Mouse (Mus musculus): ENCODE results near the gene Ubxn10.

The Ubxn10 gene

GRCm38 (mm10) chr4:138737031-138737430 lies at the start of gene Ubxn10:
Ubxn10 (minus strand) TSS chr4:138737167.
- DNase-seq (ENCODE audit: extremely low spot score, low read depth, low spot score) = no peak

GRCm38 (mm10) chr4:138786141-138786540 lies 49.2 kb upstream of the Ubxn10 start:
- DNase-seq (ENCODE audit: extremely low spot score, low read depth, low spot score) = no peak

- no peak for DNase-seq (ENCODE audit: extremely low spot score, low read depth, low spot score)
These were observed 48.8 kb upstream of the Ubxn10 start for GRCm38 (mm10) chr4:138785721-138786120.

GRCm38 (mm10) chr4:138782098-138782497 lies 45.1 kb upstream of the Ubxn10 start:
- no peak for DNase-seq (ENCODE audit: extremely low spot score, low read depth, low spot score)

GRCm38 (mm10) chr4:138780300-138780699 lies 43.3 kb upstream of the Ubxn10 start:
- no peak for DNase-seq (ENCODE audit: extremely low spot score, low read depth, low spot score)

- no peak for DNase-seq (ENCODE audit: extremely low spot score, low read depth, low spot score)
These were observed 40.7 kb upstream of the Ubxn10 start for GRCm38 (mm10) chr4:138777417-138778407.

GRCm38 (mm10) chr4:138775435-138775834 lies 38.5 kb upstream of the Ubxn10 start, which contains the start of gene Pla2g2d:
Pla2g2d (plus strand) TSS chr4:138775735.
- DNase-seq (ENCODE audit: extremely low spot score, low read depth, low spot score) = no peak

- no peak for DNase-seq (ENCODE audit: extremely low spot score, low read depth, low spot score)
These were observed 35.4 kb upstream of the Ubxn10 start for GRCm38 (mm10) chr4:138772386-138772785.

GRCm38 (mm10) chr4:138771970-138772369 lies 35.0 kb upstream of the Ubxn10 start:
- no peak for DNase-seq (ENCODE audit: extremely low spot score, low read depth, low spot score)

- no peak for DNase-seq (ENCODE audit: extremely low spot score, low read depth, low spot score)
These were observed 25.3 kb upstream of the Ubxn10 start for GRCm38 (mm10) chr4:138762266-138762665.

- DNase-seq (ENCODE audit: extremely low spot score, low read depth, low spot score) = no peak
These were observed 20.4 kb upstream of the Ubxn10 start, which contains the start of gene Pla2g2f for GRCm38 (mm10) chr4:138757416-138757815. Pla2g2f (minus strand) TSS chr4:138757626.

- DNase-seq (ENCODE audit: extremely low spot score, low read depth, low spot score) = no peak
These were observed 19.0 kb upstream of the Ubxn10 start for GRCm38 (mm10) chr4:138755983-138756382.

- no peak for DNase-seq (ENCODE audit: extremely low spot score, low read depth, low spot score)
These were observed 18.5 kb upstream of the Ubxn10 start for GRCm38 (mm10) chr4:138755439-138755838.

GRCm38 (mm10) chr4:138754432-138754831 lies 17.5 kb upstream of the Ubxn10 start:
- no peak for DNase-seq (ENCODE audit: extremely low spot score, low read depth, low spot score)

GRCm38 (mm10) chr4:138753608-138754007 lies 16.6 kb upstream of the Ubxn10 start:
- DNase-seq (ENCODE audit: extremely low spot score, low read depth, low spot score) = no peak

- no peak for DNase-seq (ENCODE audit: extremely low spot score, low read depth, low spot score)
These were observed 15.6 kb upstream of the Ubxn10 start for GRCm38 (mm10) chr4:138752603-138753002.

- DNase-seq (ENCODE audit: extremely low spot score, low read depth, low spot score) = no peak
These were observed 11.6 kb upstream of the Ubxn10 start for GRCm38 (mm10) chr4:138748369-138749072.

GRCm38 (mm10) chr4:138747851-138748250 lies 10.9 kb upstream of the Ubxn10 start:
- DNase-seq (ENCODE audit: extremely low spot score, low read depth, low spot score) = no peak

GRCm38 (mm10) chr4:138746866-138747265 lies 9.9 kb upstream of the Ubxn10 start:
- DNase-seq (ENCODE audit: extremely low spot score, low read depth, low spot score) = no peak

GRCm38 (mm10) chr4:138745884-138746283 lies 8.9 kb upstream of the Ubxn10 start:
- DNase-seq (ENCODE audit: extremely low spot score, low read depth, low spot score) = no peak

- DNase-seq (ENCODE audit: extremely low spot score, low read depth, low spot score) = no peak
These were observed 2.3 kb upstream of the Ubxn10 start for GRCm38 (mm10) chr4:138739136-138739851.
